Mouse (Mus musculus) cerebellum, adult 9-10 months (tissue): ENCODE measurements at regions not wholly inside any gene's neighbourhood (a gene's known extent, or its start where the extent isn't known, plus 50 kb on each side); places are given as distances from the start of the nearest gene placed in this dataset.

Source experiments
- DNase-seq: peaks from one replicate; pipeline ENCODE4 v3.0.0; 2022

- no peak for DNase-seq
Observed at GRCm38 (mm10) chr14:61918113-61918512, 310.9 kb downstream of the Kcnrg start.

- DNase-seq, result no peak
Observed at GRCm38 (mm10) chr14:61931811-61932210, 324.6 kb downstream of the Kcnrg start.

GRCm38 (mm10) chr14:61941682-61942081 is 334.4 kb downstream of the Kcnrg start:
- no peak for DNase-seq

GRCm38 (mm10) chr14:61945659-61946058 is 338.4 kb downstream of the Kcnrg start:
- no peak for DNase-seq

GRCm38 (mm10) chr14:61949446-61949845 is 342.2 kb downstream of the Kcnrg start:
- no peak for DNase-seq

GRCm38 (mm10) chr14:61950004-61950403 is 342.4 kb upstream of the Rnaseh2b start:
- DNase-seq, result no peak

GRCm38 (mm10) chr14:61953029-61953428 is 339.4 kb upstream of the Rnaseh2b start:
- DNase-seq, result no peak

GRCm38 (mm10) chr14:61955416-61955815 is 337.0 kb upstream of the Rnaseh2b start:
- no peak for DNase-seq

GRCm38 (mm10) chr14:61960243-61960957 is 332.0 kb upstream of the Rnaseh2b start:
- no peak for DNase-seq

- DNase-seq, result no peak
Observed at GRCm38 (mm10) chr14:61968467-61968866, 323.9 kb upstream of the Rnaseh2b start.

GRCm38 (mm10) chr14:61968957-61969535 is 323.3 kb upstream of the Rnaseh2b start:
- no peak for DNase-seq

GRCm38 (mm10) chr14:61970591-61970990 is 321.8 kb upstream of the Rnaseh2b start:
- DNase-seq, result no peak

- DNase-seq, result no peak
Observed at GRCm38 (mm10) chr14:61971100-61972088, 321.0 kb upstream of the Rnaseh2b start.

- no peak for DNase-seq
Observed at GRCm38 (mm10) chr14:61975301-61975732, 317.1 kb upstream of the Rnaseh2b start.

GRCm38 (mm10) chr14:61980581-61980980 is 311.8 kb upstream of the Rnaseh2b start:
- no peak for DNase-seq

- DNase-seq, result no peak
Observed at GRCm38 (mm10) chr14:61985575-61985974, 306.8 kb upstream of the Rnaseh2b start.

GRCm38 (mm10) chr14:61986203-61986602 is 306.2 kb upstream of the Rnaseh2b start:
- no peak for DNase-seq

- no peak for DNase-seq
Observed at GRCm38 (mm10) chr14:61995253-61995652, 297.1 kb upstream of the Rnaseh2b start.

- DNase-seq, result no peak
Observed at GRCm38 (mm10) chr14:61997736-61998135, 294.7 kb upstream of the Rnaseh2b start.

- no peak for DNase-seq
Observed at GRCm38 (mm10) chr14:61998259-61998658, 294.1 kb upstream of the Rnaseh2b start.

GRCm38 (mm10) chr14:62001481-62001949 is 290.9 kb upstream of the Rnaseh2b start:
- no peak for DNase-seq

- no peak for DNase-seq
Observed at GRCm38 (mm10) chr14:62002131-62002530, 290.3 kb upstream of the Rnaseh2b start.
